Mouse (Mus musculus): ENCODE results near the gene Mccc2. TPM values are rescaled to one million over a fixed set of nuclear protein-coding genes. Genes with fewer than 3 reads are reported as not detected.

Gene Mccc2
- polyA plus RNA-seq, 1 experiment: 15.8 TPM

GRCm38 (mm10) chr13:99989592-99989991 is 25.8 kb downstream of the Mccc2 start:
- TF ChIP-seq POLR2A (IDR thresholded peaks at IDR 0.05; ENCODE audit: low read depth, low read length) (no peak), CTCF (IDR thresholded peaks at IDR 0.05; ENCODE audit: borderline replicate concordance, insufficient read depth, low read length) (no peak)
- Histone ChIP-seq H3K4me3 (ENCODE audit: insufficient read depth, low read length) (no peak overlapping the region), H3K4me1 (ENCODE audit: control insufficient read depth, insufficient read depth, low read length) (no peaks in the 10 kb centered on the region), H3K27ac (ENCODE audit: insufficient read depth, low read length) (no peak overlapping the region)

GRCm38 (mm10) chr13:99983320-99983719 is 32.1 kb downstream of the Mccc2 start:
- TF ChIP-seq CTCF (IDR thresholded peaks at IDR 0.05; ENCODE audit: borderline replicate concordance, insufficient read depth, low read length) (no peak), POLR2A (IDR thresholded peaks at IDR 0.05; ENCODE audit: low read depth, low read length) (no peak)

GRCm38 (mm10) chr13:99979406-99979805 is 36.0 kb downstream of the Mccc2 start:
- Histone ChIP-seq H3K4me3 (ENCODE audit: insufficient read depth, low read length) (no peak overlapping the region), H3K4me1 (ENCODE audit: control insufficient read depth, insufficient read depth, low read length) (no peaks in the 10 kb centered on the region), H3K27ac (ENCODE audit: insufficient read depth, low read length) (no peak overlapping the region)
- TF ChIP-seq CTCF (IDR thresholded peaks at IDR 0.05; ENCODE audit: borderline replicate concordance, insufficient read depth, low read length) (no peak), POLR2A (IDR thresholded peaks at IDR 0.05; ENCODE audit: low read depth, low read length) (no peak)

More at GRCm38 (mm10) chr13:99983320-99983719, 32.1 kb downstream of the Mccc2 start:
- H3K4me1 ChIP-seq (ENCODE audit: control insufficient read depth, insufficient read depth, low read length): no peaks in the 10 kb centered on the region
- H3K4me3 ChIP-seq (ENCODE audit: insufficient read depth, low read length): no peak overlapping the region
- no peak overlapping the region for H3K27ac ChIP-seq (ENCODE audit: insufficient read depth, low read length)

GRCm38 (mm10) chr13:99970089-99970488 is 45.4 kb downstream of the Mccc2 start:
- no peak for TF ChIP-seq POLR2A (IDR thresholded peaks at IDR 0.05; ENCODE audit: low read depth, low read length)
- no peak for TF ChIP-seq CTCF (IDR thresholded peaks at IDR 0.05; ENCODE audit: borderline replicate concordance, insufficient read depth, low read length)
- Histone ChIP-seq H3K4me3 (ENCODE audit: insufficient read depth, low read length) (no peak overlapping the region), H3K27ac (ENCODE audit: insufficient read depth, low read length) (no peak overlapping the region), H3K4me1 (ENCODE audit: control insufficient read depth, insufficient read depth, low read length) (no peaks in the 10 kb centered on the region)

GRCm38 (mm10) chr13:99967013-99967678 is 48.3 kb downstream of the Mccc2 start:
- Histone ChIP-seq H3K4me1 (ENCODE audit: control insufficient read depth, insufficient read depth, low read length) (no peaks in the 10 kb centered on the region), H3K27ac (ENCODE audit: insufficient read depth, low read length) (no peak overlapping the region), H3K4me3 (ENCODE audit: insufficient read depth, low read length) (no peak overlapping the region)
- TF ChIP-seq CTCF (IDR thresholded peaks at IDR 0.05; ENCODE audit: borderline replicate concordance, insufficient read depth, low read length): no peak
- no peak for TF ChIP-seq POLR2A (IDR thresholded peaks at IDR 0.05; ENCODE audit: low read depth, low read length)

GRCm38 (mm10) chr13:99963814-99964213 is 51.6 kb downstream of the Mccc2 start:
- Histone ChIP-seq H3K4me3 (ENCODE audit: insufficient read depth, low read length) (no peak overlapping the region), H3K27ac (ENCODE audit: insufficient read depth, low read length) (no peak overlapping the region), H3K4me1 (ENCODE audit: control insufficient read depth, insufficient read depth, low read length) (no peaks in the 10 kb centered on the region)
- TF ChIP-seq CTCF (IDR thresholded peaks at IDR 0.05; ENCODE audit: borderline replicate concordance, insufficient read depth, low read length) (no peak), POLR2A (IDR thresholded peaks at IDR 0.05; ENCODE audit: low read depth, low read length) (no peak)

GRCm38 (mm10) chr13:99961661-99962060 is 53.8 kb downstream of the Mccc2 start:
- TF ChIP-seq CTCF (IDR thresholded peaks at IDR 0.05; ENCODE audit: borderline replicate concordance, insufficient read depth, low read length): no peak
- TF ChIP-seq POLR2A (IDR thresholded peaks at IDR 0.05; ENCODE audit: low read depth, low read length): no peak
- H3K4me1 ChIP-seq (ENCODE audit: control insufficient read depth, insufficient read depth, low read length): no peaks in the 10 kb centered on the region
- H3K4me3 ChIP-seq (ENCODE audit: insufficient read depth, low read length): no peak overlapping the region
- no peak overlapping the region for H3K27ac ChIP-seq (ENCODE audit: insufficient read depth, low read length)

- TF ChIP-seq POLR2A (IDR thresholded peaks at IDR 0.05; ENCODE audit: low read depth, low read length) (no peak), CTCF (IDR thresholded peaks at IDR 0.05; ENCODE audit: borderline replicate concordance, insufficient read depth, low read length) (no peak)
- Histone ChIP-seq H3K27ac (ENCODE audit: insufficient read depth, low read length) (no peak overlapping the region), H3K4me3 (ENCODE audit: insufficient read depth, low read length) (no peak overlapping the region), H3K4me1 (ENCODE audit: control insufficient read depth, insufficient read depth, low read length) (no peaks in the 10 kb centered on the region)
Measured at GRCm38 (mm10) chr13:99955591-99955944, 59.9 kb downstream of the Mccc2 start.

- H3K27ac ChIP-seq (ENCODE audit: insufficient read depth, low read length): no peak overlapping the region
- no peak for TF ChIP-seq CTCF (IDR thresholded peaks at IDR 0.05; ENCODE audit: borderline replicate concordance, insufficient read depth, low read length)
- no peak for TF ChIP-seq POLR2A (IDR thresholded peaks at IDR 0.05; ENCODE audit: low read depth, low read length)
- H3K4me1 ChIP-seq (ENCODE audit: control insufficient read depth, insufficient read depth, low read length): no peaks in the 10 kb centered on the region
- no peak overlapping the region for H3K4me3 ChIP-seq (ENCODE audit: insufficient read depth, low read length)
Measured at GRCm38 (mm10) chr13:99954902-99955590, 60.4 kb downstream of the Mccc2 start.

GRCm38 (mm10) chr13:99947417-99947816 is 68.0 kb downstream of the Mccc2 start:
- Histone ChIP-seq H3K27ac (ENCODE audit: insufficient read depth, low read length) (no peak overlapping the region), H3K4me1 (ENCODE audit: control insufficient read depth, insufficient read depth, low read length) (no peaks in the 10 kb centered on the region), H3K4me3 (ENCODE audit: insufficient read depth, low read length) (no peak overlapping the region)
- no peak for TF ChIP-seq POLR2A (IDR thresholded peaks at IDR 0.05; ENCODE audit: low read depth, low read length)
- TF ChIP-seq CTCF (IDR thresholded peaks at IDR 0.05; ENCODE audit: borderline replicate concordance, insufficient read depth, low read length): no peak
